Comparison of ENCODE assay signal across 21 mouse cellular contexts in genomic region chr19:40440951-40441350, GRCm38 (mm10).
DNase-seq lines count a peak whose midpoint lies in the region; ATAC-seq and TF ChIP-seq lines count a peak whose summit lies in the region.
"Had no signal": no experiment of that assay in that cellular context is flagged by ENCODE, and none has a peak within 500 bp of the region (broad histone marks: within the 10 kb centered on the region; RNA-seq: fewer than 3 reads in every experiment).

No protein-coding gene starts in this region.

- H3K4me2 ChIP-seq in lung, postnatal 0 days (replicated peaks; ENCODE audit: low read depth, low read length), result no peak overlapping the region
- H3K4me2 ChIP-seq in heart, embryonic 14.5 days (ENCODE audit: low read length), result no peak overlapping the region
- H3K4me2 ChIP-seq: liver, embryonic 11.5 days; midbrain, embryonic 15.5 days; neural tube, embryonic 15.5 days had no signal

- 30% methylated on average over 4 of the region's 4 CpGs for WGBS in lung, postnatal 0 days
- WGBS in heart, embryonic 14.5 days, result 3% methylated on average over 4 of the region's 4 CpGs

- ATAC-seq in lung, postnatal 0 days, result no peak
- ATAC-seq in heart, embryonic 14.5 days (ENCODE audit: insufficient number of reproducible peaks, insufficient read depth, low FRiP score, low read depth), result peak; percentile 49; the same call in 1 of the 2 replicates
- ATAC-seq: forebrain, embryonic 14.5 days; hindbrain, embryonic 16.5 days; midbrain, embryonic 15.5 days had no signal

- H3K9ac ChIP-seq in lung, postnatal 0 days (replicated peaks; ENCODE audit: low read depth), result no peak overlapping the region
- H3K9ac ChIP-seq in heart, embryonic 14.5 days (ENCODE audit: low read length), result no peak overlapping the region
- H3K9ac ChIP-seq: midbrain, embryonic 15.5 days; neural tube, embryonic 15.5 days had no signal

- no peak overlapping the region for H3K27ac ChIP-seq in lung, postnatal 0 days (ENCODE audit: low read length)
- H3K27ac ChIP-seq in heart, embryonic 14.5 days (replicated peaks in 1 of 2; ENCODE audit: control insufficient read depth in 1 of 2, insufficient read depth in 1 of 2, low read depth in 2 of 2, low read length in 2 of 2), result peak overlapping the region; percentile 70 to 78
- H3K27ac ChIP-seq: kidney, postnatal 0 days; limb, embryonic 10.5 days; midbrain, embryonic 15.5 days; neural tube, embryonic 15.5 days had no signal

- H3K27me3 ChIP-seq in lung, postnatal 0 days (replicated peaks; ENCODE audit: insufficient read depth, low read length), result no peaks in the 10 kb centered on the region
- no peaks in the 10 kb centered on the region for H3K27me3 ChIP-seq in heart, embryonic 14.5 days (ENCODE audit: control insufficient read depth, insufficient read depth, low read length)
- H3K27me3 ChIP-seq: midbrain, embryonic 15.5 days; neural tube, embryonic 15.5 days had no signal

- no peak for TF ChIP-seq CTCF in lung, postnatal 0 days (IDR thresholded peaks at IDR 0.05)

- no peak overlapping the region for H3K4me3 ChIP-seq in lung, postnatal 0 days (ENCODE audit: low read depth, low read length)
- H3K4me3 ChIP-seq in heart, embryonic 14.5 days (ENCODE audit: control insufficient read depth in 1 of 2, insufficient read depth in 1 of 2, low read depth in 1 of 2, low read length in 2 of 2), result no peak overlapping the region
- H3K4me3 ChIP-seq: erythroblast, embryonic 14.5 days; limb, embryonic 10.5 days; midbrain, embryonic 15.5 days; neural tube, embryonic 15.5 days had no signal

- H3K36me3 ChIP-seq in lung, postnatal 0 days (ENCODE audit: insufficient read depth, low read length), result no peaks in the 10 kb centered on the region
- peaks cover 12% of the 10 kb centered on the region for H3K36me3 ChIP-seq in heart, embryonic 14.5 days (ENCODE audit: control insufficient read depth, insufficient read depth, low read length)
- H3K36me3 ChIP-seq: limb, embryonic 10.5 days had no signal

- H3K9me3 ChIP-seq in lung, postnatal 0 days (ENCODE audit: low read length), result no peaks in the 10 kb centered on the region
- no peaks in the 10 kb centered on the region for H3K9me3 ChIP-seq in heart, embryonic 14.5 days (ENCODE audit: control insufficient read depth, low read length)
- H3K9me3 ChIP-seq: limb, embryonic 10.5 days; midbrain, embryonic 15.5 days; neural tube, embryonic 15.5 days had no signal

- intact Hi-C loops in heart, postnatal 25 days (cut with DNase I), result no loop called here

- peaks cover 6% of the 10 kb centered on the region; the same call in 1 of the 2 replicates for H3K4me1 ChIP-seq in lung, postnatal 0 days (ENCODE audit: insufficient read depth, low read depth, low read length)
- H3K4me1 ChIP-seq in heart, embryonic 14.5 days (ENCODE audit: control insufficient read depth in 2 of 2, insufficient read depth in 2 of 2, low read length in 2 of 2), result peaks cover 31 to 59% of the 10 kb centered on the region in 2 experiments

- DNase-seq in heart, adult 9 months (ENCODE audit: low spot score in 2 of 2), result peak; percentile 33 to 43
- DNase-seq in heart, postnatal 25 days (ENCODE audit: low spot score), result no peak
- peak; percentile 44 for DNase-seq in lung, postnatal 0 days (ENCODE audit: low spot score)
- no peak for DNase-seq in lung, postnatal 25 days (ENCODE audit: low spot score)
- DNase-seq in frontal cortex, postnatal 10 days (ENCODE audit: low spot score in 2 of 2), result no peak
- DNase-seq in right cerebral cortex, postnatal 10 days (ENCODE audit: low spot score in 2 of 2), result no peak
- DNase-seq: adrenal gland, adult 8-10 months; cerebellum, adult 8-10 months; gastrocnemius, postnatal 25 days; kidney, adult 11 months; lung, postnatal 36 days; right cerebral cortex, postnatal 14 days had no signal

- TF ChIP-seq EP300 in lung, postnatal 0 days (IDR thresholded peaks at IDR 0.05), result no peak

Comparison
In these comparisons a context has a peak if more than half of its experiments do, and no peak if none do; other contexts are left out.
1. DNase-seq: peak in heart, adult 9 months (2 of 2) and lung, postnatal 0 days (single experiment); none in heart, postnatal 25 days (single experiment), lung, postnatal 25 days (single experiment), frontal cortex, postnatal 10 days (0 of 2) and right cerebral cortex, postnatal 10 days (0 of 2).